Mouse (Mus musculus): ENCODE data around the gene Gm17482. TPM values are rescaled to one million over a fixed set of nuclear protein-coding genes. Genes with fewer than 3 reads are reported as not detected.

Gm17482 gene
- polyA plus RNA-seq (2011; ENCODE audit: insufficient read depth, insufficient read length, low read depth, missing spikeins): not detected in 2 replicates

DNA sequence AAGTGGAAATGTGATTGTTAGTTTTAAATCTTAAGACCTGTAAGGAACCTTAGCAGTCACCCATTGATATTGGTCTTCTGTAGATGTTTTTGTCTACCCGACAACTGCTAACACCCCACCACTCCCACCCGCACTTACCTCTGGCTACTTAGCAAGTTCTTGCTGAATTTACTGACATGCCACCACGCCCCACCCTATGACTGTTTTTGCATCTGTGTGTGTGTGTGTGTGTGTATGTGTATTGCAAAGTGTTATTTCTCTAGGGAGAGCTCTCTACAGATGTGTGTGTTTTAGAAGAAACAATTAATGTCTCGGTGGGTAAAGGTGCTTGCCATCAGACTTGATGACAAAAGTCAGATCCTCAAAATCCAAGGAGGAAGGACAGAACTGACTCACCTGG, at the start of gene Gm17482:
Gm17482 (plus strand) TSS at position 301 of the 400 bp plus-strand sequence.
- no peaks in the 10 kb centered on the region for H3K9me3 ChIP-seq (replicated peaks; ENCODE audit: control insufficient read depth, insufficient read depth, low read length, poor library complexity, severe bottlenecking)
- H3K27ac ChIP-seq (ENCODE audit: insufficient read depth, low read length): no peak within 1 kb of the TSS
- TF ChIP-seq CTCF (IDR thresholded peaks at IDR 0.05; ENCODE audit: low read depth, low read length): no peak
- TF ChIP-seq POLR2A (IDR thresholded peaks at IDR 0.05; ENCODE audit: insufficient read depth, low read length): no peak
- TF ChIP-seq EP300 (IDR thresholded peaks at IDR 0.05; ENCODE audit: insufficient read depth, low read depth, low read length): no peak
- H3K36me3 ChIP-seq (ENCODE audit: control insufficient read depth, insufficient read depth, low read length, poor library complexity, severe bottlenecking): no peaks in the 10 kb centered on the region
- H3K9ac ChIP-seq (ENCODE audit: low read depth, poor library complexity, severe bottlenecking): no peak within 1 kb of the TSS
- no peak within 1 kb of the TSS for H3K4me3 ChIP-seq (ENCODE audit: low read depth, low read length)
- no peaks in the 10 kb centered on the region for H3K27me3 ChIP-seq (ENCODE audit: control insufficient read depth, insufficient read depth, low read length, poor library complexity, severe bottlenecking)
- H3K4me1 ChIP-seq (ENCODE audit: control insufficient read depth, insufficient read depth, low read length): no peaks in the 10 kb centered on the region

GRCm38 (mm10) chr6:115178826-115179225, 48.3 kb upstream of the Gm17482 start:
- Histone ChIP-seq H3K27me3 (ENCODE audit: control insufficient read depth, insufficient read depth, low read length, poor library complexity, severe bottlenecking) (no peaks in the 10 kb centered on the region), H3K9ac (ENCODE audit: low read depth, poor library complexity, severe bottlenecking) (no peak overlapping the region), H3K9me3 (replicated peaks; ENCODE audit: control insufficient read depth, insufficient read depth, low read length, poor library complexity, severe bottlenecking) (no peaks in the 10 kb centered on the region), H3K27ac (ENCODE audit: insufficient read depth, low read length) (no peak overlapping the region), H3K4me3 (ENCODE audit: low read depth, low read length) (no peak overlapping the region), H3K36me3 (ENCODE audit: control insufficient read depth, insufficient read depth, low read length, poor library complexity, severe bottlenecking) (no peaks in the 10 kb centered on the region), H3K4me1 (ENCODE audit: control insufficient read depth, insufficient read depth, low read length) (no peaks in the 10 kb centered on the region)
- TF ChIP-seq POLR2A (IDR thresholded peaks at IDR 0.05; ENCODE audit: insufficient read depth, low read length) (no peak), CTCF (IDR thresholded peaks at IDR 0.05; ENCODE audit: low read depth, low read length) (no peak), EP300 (IDR thresholded peaks at IDR 0.05; ENCODE audit: insufficient read depth, low read depth, low read length) (no peak)

- Histone ChIP-seq H3K27ac (ENCODE audit: insufficient read depth, low read length) (no peak overlapping the region), H3K9me3 (replicated peaks; ENCODE audit: control insufficient read depth, insufficient read depth, low read length, poor library complexity, severe bottlenecking) (no peaks in the 10 kb centered on the region), H3K4me3 (ENCODE audit: low read depth, low read length) (no peak overlapping the region), H3K27me3 (ENCODE audit: control insufficient read depth, insufficient read depth, low read length, poor library complexity, severe bottlenecking) (no peaks in the 10 kb centered on the region), H3K9ac (ENCODE audit: low read depth, poor library complexity, severe bottlenecking) (no peak overlapping the region), H3K4me1 (ENCODE audit: control insufficient read depth, insufficient read depth, low read length) (no peaks in the 10 kb centered on the region), H3K36me3 (ENCODE audit: control insufficient read depth, insufficient read depth, low read length, poor library complexity, severe bottlenecking) (no peaks in the 10 kb centered on the region)
- no peak for TF ChIP-seq EP300 (IDR thresholded peaks at IDR 0.05; ENCODE audit: insufficient read depth, low read depth, low read length)
Observed at GRCm38 (mm10) chr6:115181094-115181493, 46.0 kb upstream of the Gm17482 start.

DNA sequence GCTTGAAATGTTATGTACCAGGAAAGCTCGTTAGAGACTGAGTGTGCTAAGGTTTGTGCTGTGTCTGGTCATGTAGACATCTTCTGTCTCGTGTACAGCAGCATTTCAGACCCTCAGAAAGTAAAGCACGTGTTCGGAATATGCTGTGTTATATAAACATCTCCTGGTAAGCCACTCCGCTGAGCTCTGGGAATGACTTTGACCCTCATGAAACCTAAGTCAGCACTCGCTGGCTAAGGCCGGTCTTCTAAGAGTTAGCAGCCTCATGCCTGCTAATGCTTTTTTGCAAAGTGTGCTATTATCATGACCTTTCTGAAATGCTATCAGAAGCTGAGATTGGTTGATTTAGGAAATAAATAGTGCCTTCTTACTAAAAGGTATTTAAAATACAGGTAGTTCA, 36.0 kb upstream of the Gm17482 start:
- H3K9me3 ChIP-seq (replicated peaks; ENCODE audit: control insufficient read depth, insufficient read depth, low read length, poor library complexity, severe bottlenecking): no peaks in the 10 kb centered on the region
- H3K36me3 ChIP-seq (ENCODE audit: control insufficient read depth, insufficient read depth, low read length, poor library complexity, severe bottlenecking): no peaks in the 10 kb centered on the region
- H3K27me3 ChIP-seq (ENCODE audit: control insufficient read depth, insufficient read depth, low read length, poor library complexity, severe bottlenecking): no peaks in the 10 kb centered on the region
- no peaks in the 10 kb centered on the region for H3K4me1 ChIP-seq (ENCODE audit: control insufficient read depth, insufficient read depth, low read length)
- H3K9ac ChIP-seq (ENCODE audit: low read depth, poor library complexity, severe bottlenecking): no peak overlapping the region
- no peak overlapping the region for H3K4me3 ChIP-seq (ENCODE audit: low read depth, low read length)
- TF ChIP-seq CTCF (IDR thresholded peaks at IDR 0.05; ENCODE audit: low read depth, low read length) (no peak), POLR2A (IDR thresholded peaks at IDR 0.05; ENCODE audit: insufficient read depth, low read length) (no peak), EP300 (IDR thresholded peaks at IDR 0.05; ENCODE audit: insufficient read depth, low read depth, low read length) (no peak)
- no peak overlapping the region for H3K27ac ChIP-seq (ENCODE audit: insufficient read depth, low read length)

DNA sequence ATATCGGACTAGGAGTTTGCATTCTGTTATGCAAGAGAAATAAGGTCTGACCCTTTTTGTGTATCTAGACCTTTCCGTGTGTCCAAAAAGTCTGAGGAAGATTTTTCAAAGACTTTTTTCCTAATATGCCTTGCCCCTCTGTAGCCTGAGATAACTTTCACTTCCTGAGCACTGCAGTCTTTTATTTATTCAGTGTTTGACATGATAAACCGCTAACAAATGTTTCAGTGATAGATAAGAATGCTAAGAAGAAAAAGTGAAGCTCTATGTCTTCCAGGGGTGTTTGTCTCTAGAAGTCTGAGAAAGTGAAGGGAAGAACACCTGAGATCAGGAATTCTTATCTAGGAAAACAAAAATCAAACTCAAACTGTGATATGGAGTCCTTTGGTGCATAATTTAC, 26.4 kb upstream of the Gm17482 start:
- no peak for TF ChIP-seq POLR2A (IDR thresholded peaks at IDR 0.05; ENCODE audit: insufficient read depth, low read length)
- no peak for TF ChIP-seq EP300 (IDR thresholded peaks at IDR 0.05; ENCODE audit: insufficient read depth, low read depth, low read length)
- TF ChIP-seq CTCF (IDR thresholded peaks at IDR 0.05; ENCODE audit: low read depth, low read length): no peak
- no peak overlapping the region for H3K9ac ChIP-seq (ENCODE audit: low read depth, poor library complexity, severe bottlenecking)

GRCm38 (mm10) chr6:115203029-115203428, 24.1 kb upstream of the Gm17482 start:
- no peak overlapping the region for H3K27ac ChIP-seq (ENCODE audit: insufficient read depth, low read length)
- no peaks in the 10 kb centered on the region for H3K36me3 ChIP-seq (ENCODE audit: control insufficient read depth, insufficient read depth, low read length, poor library complexity, severe bottlenecking)
- no peak overlapping the region for H3K4me3 ChIP-seq (ENCODE audit: low read depth, low read length)

More for the DNA sequence above, 26.4 kb upstream of the Gm17482 start:
- no peak overlapping the region for H3K4me3 ChIP-seq (ENCODE audit: low read depth, low read length)
- H3K9me3 ChIP-seq (replicated peaks; ENCODE audit: control insufficient read depth, insufficient read depth, low read length, poor library complexity, severe bottlenecking): no peaks in the 10 kb centered on the region
- no peaks in the 10 kb centered on the region for H3K4me1 ChIP-seq (ENCODE audit: control insufficient read depth, insufficient read depth, low read length)
- H3K36me3 ChIP-seq (ENCODE audit: control insufficient read depth, insufficient read depth, low read length, poor library complexity, severe bottlenecking): no peaks in the 10 kb centered on the region
- H3K27ac ChIP-seq (ENCODE audit: insufficient read depth, low read length): no peak overlapping the region
- no peaks in the 10 kb centered on the region for H3K27me3 ChIP-seq (ENCODE audit: control insufficient read depth, insufficient read depth, low read length, poor library complexity, severe bottlenecking)

More at GRCm38 (mm10) chr6:115203029-115203428, 24.1 kb upstream of the Gm17482 start:
- TF ChIP-seq POLR2A (IDR thresholded peaks at IDR 0.05; ENCODE audit: insufficient read depth, low read length) (no peak), CTCF (IDR thresholded peaks at IDR 0.05; ENCODE audit: low read depth, low read length) (no peak), EP300 (IDR thresholded peaks at IDR 0.05; ENCODE audit: insufficient read depth, low read depth, low read length) (no peak)
- Histone ChIP-seq H3K9me3 (replicated peaks; ENCODE audit: control insufficient read depth, insufficient read depth, low read length, poor library complexity, severe bottlenecking) (no peaks in the 10 kb centered on the region), H3K4me1 (ENCODE audit: control insufficient read depth, insufficient read depth, low read length) (no peaks in the 10 kb centered on the region), H3K27me3 (ENCODE audit: control insufficient read depth, insufficient read depth, low read length, poor library complexity, severe bottlenecking) (no peaks in the 10 kb centered on the region), H3K9ac (ENCODE audit: low read depth, poor library complexity, severe bottlenecking) (no peak overlapping the region)
